Mouse (Mus musculus) MEL (cell line): ENCODE results near the gene Crcp.

Experiments
- BHLHE40 ChIP-seq: IDR thresholded peaks from 2 replicates; pipeline ENCODE4 v1.6.1; 2012; ENCODE audit warnings: low read depth, mild to moderate bottlenecking, inconsistent platforms, low read length, improper control_type of control experiment, borderline replicate concordance
- CHD1 ChIP-seq: IDR thresholded peaks from 2 replicates; pipeline ENCODE4 v1.6.1; 2012; ENCODE audit warnings: low read depth, mild to moderate bottlenecking, inconsistent platforms, low read length, improper control_type of control experiment
- CTCF ChIP-seq, 3 experiments: IDR thresholded peaks in 2 of 3; conservative IDR thresholded peaks in 1 of 3; 2 replicates each; pipeline ENCODE4 v1.5.1; 2011 to 2012; ENCODE audit warnings: low read length in 3 of 3, low read depth in 2 of 3, mild to moderate bottlenecking in 2 of 3, improper control_type of control experiment in 1 of 3, inconsistent platforms in 1 of 3, mixed read lengths in 1 of 3, moderate library complexity in 1 of 3; ENCODE audit not compliant: control insufficient read depth in 1 of 3, insufficient read depth in 1 of 3, poor library complexity in 1 of 3, severe bottlenecking in 1 of 3
- EP300 ChIP-seq, 2 experiments: IDR thresholded peaks; 2 replicates each; pipeline ENCODE4 v1.6.1; 2011; ENCODE audit warnings: improper control_type of control experiment in 2 of 2, low read length in 2 of 2, low read depth in 1 of 2, mild to moderate bottlenecking in 1 of 2
- NRF1 ChIP-seq: IDR thresholded peaks from 2 replicates; pipeline ENCODE4 v1.6.1; 2014; ENCODE audit warnings: low read depth, mild to moderate bottlenecking, inconsistent platforms, low read length, improper control_type of control experiment, moderate library complexity; ENCODE audit not compliant: poor library complexity, insufficient read depth, severe bottlenecking
- POLR2A ChIP-seq, 2 experiments: IDR thresholded peaks; 2 replicates each; pipeline ENCODE4 v1.6.1; 2011 to 2012; ENCODE audit warnings: low read length in 2 of 2, mild to moderate bottlenecking in 2 of 2, control low read depth in 1 of 2, improper control_type of control experiment in 1 of 2, low read depth in 1 of 2, moderate library complexity in 1 of 2; ENCODE audit not compliant: control insufficient read depth in 1 of 2, insufficient read depth in 1 of 2, poor library complexity in 1 of 2
- SMC3 ChIP-seq: IDR thresholded peaks from 2 replicates; pipeline ENCODE4 v1.6.1; 2011; ENCODE audit warnings: low read depth, low read length, improper control_type of control experiment
- TCF12 ChIP-seq: IDR thresholded peaks from 2 replicates; pipeline ENCODE4 v1.6.1; 2014; ENCODE audit warnings: low read depth, mild to moderate bottlenecking, inconsistent platforms, low read length, improper control_type of control experiment, moderate library complexity
- USF2 ChIP-seq, 2 experiments: IDR thresholded peaks; 2 replicates each; pipeline ENCODE4 v1.6.1; 2011 to 2012; ENCODE audit warnings: improper control_type of control experiment in 2 of 2, low read length in 2 of 2, borderline replicate concordance in 1 of 2, inconsistent platforms in 1 of 2, low read depth in 1 of 2, mild to moderate bottlenecking in 1 of 2; ENCODE audit not compliant: insufficient read depth in 1 of 2
- ZKSCAN1 ChIP-seq: IDR thresholded peaks from 2 replicates; pipeline ENCODE4 v1.6.1; 2012; ENCODE audit warnings: low read depth, mild to moderate bottlenecking, inconsistent platforms, low read length, improper control_type of control experiment, moderate library complexity
- ZMIZ1 ChIP-seq: IDR thresholded peaks from 2 replicates; pipeline ENCODE4 v1.6.1; 2012; ENCODE audit warnings: low read depth, mild to moderate bottlenecking, inconsistent platforms, low read length, improper control_type of control experiment, moderate library complexity
- ZNF384 ChIP-seq: IDR thresholded peaks from 2 replicates; pipeline ENCODE4 v1.6.1; 2012; ENCODE audit warnings: low read depth, mild to moderate bottlenecking, inconsistent platforms, low read length, improper control_type of control experiment

GRCm38 (mm10) chr5:130051073-130051860 lies 22.2 kb downstream of the Crcp start:
- TF ChIP-seq SMC3 (no peak), CHD1 (no peak), NRF1 (no peak), EP300 (IDR thresholded peaks at IDR 0.05; ENCODE audit: low read depth in 1 of 2, low read length in 2 of 2) (no peak), CTCF (IDR thresholded peaks at IDR 0.05 in 2 of 3, conservative IDR thresholded peaks at IDR 0.05 in 1 of 3; ENCODE audit: control insufficient read depth in 1 of 3, insufficient read depth in 1 of 3, low read depth in 2 of 3, low read length in 3 of 3, poor library complexity in 1 of 3, severe bottlenecking in 1 of 3) (no peak), TCF12 (no peak), ZNF384 (no peak), BHLHE40 (no peak), POLR2A (IDR thresholded peaks at IDR 0.05; ENCODE audit: control insufficient read depth in 1 of 2, insufficient read depth in 1 of 2, low read depth in 1 of 2, low read length in 2 of 2, poor library complexity in 1 of 2) (no peak), ZKSCAN1 (no peak), USF2 (IDR thresholded peaks at IDR 0.05; ENCODE audit: borderline replicate concordance in 1 of 2, insufficient read depth in 1 of 2, low read depth in 1 of 2, low read length in 2 of 2) (no peak), ZMIZ1 (no peak)
